In the genomic region with DNA sequence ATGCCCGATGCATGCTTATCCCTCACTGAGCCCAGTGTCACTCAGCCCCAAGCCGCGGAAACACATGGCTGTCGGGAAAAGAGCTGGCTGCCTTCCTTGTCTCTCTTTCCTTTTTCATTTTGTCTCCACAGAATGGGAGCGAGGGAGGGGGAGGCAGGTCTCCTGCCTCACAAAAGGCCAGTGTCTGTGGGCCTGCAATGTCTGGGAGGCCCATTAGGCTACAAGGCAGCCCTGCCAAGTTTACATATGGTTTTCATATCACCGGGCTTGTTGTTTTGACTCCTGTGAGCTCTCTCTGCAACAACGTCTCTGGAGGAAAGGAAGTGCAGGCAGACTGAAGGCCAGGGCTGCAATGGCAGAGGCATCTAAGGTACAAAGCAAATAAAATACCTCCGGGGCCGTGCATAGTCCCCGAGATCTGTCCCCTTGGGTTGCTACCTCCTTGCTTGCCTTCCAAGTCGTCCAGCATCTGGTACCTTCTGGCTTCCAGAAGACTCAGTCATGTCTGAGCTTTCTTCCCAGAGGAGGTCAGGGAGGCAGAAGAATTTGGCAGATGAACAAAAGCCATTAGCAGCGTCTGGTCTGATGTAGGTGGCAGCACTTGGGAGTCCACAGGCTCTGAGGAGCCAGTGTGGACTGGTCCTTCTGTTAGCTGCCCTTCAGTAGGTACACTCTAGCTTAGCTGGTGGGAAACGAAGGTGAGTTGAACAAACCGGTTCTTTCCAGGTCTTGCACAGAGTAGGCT, we compare ENCODE assay signal across 10 mouse cellular contexts. TPM values are rescaled to one million over a fixed set of nuclear protein-coding genes. Genes with fewer than 3 reads are reported as not detected.
DNase-seq lines count a peak whose midpoint lies in the region; ATAC-seq and TF ChIP-seq lines count a peak whose summit lies in the region.
"Had no signal": no experiment of that assay in that cellular context is flagged by ENCODE, and none has a peak within 500 bp of the region (broad histone marks: within the 10 kb centered on the region; RNA-seq: fewer than 3 reads in every experiment).

No protein-coding gene starts in this region.

- H3K27me3 ChIP-seq in embryonic facial prominence, embryonic 12.5 days: no peaks in the 10 kb centered on the region
- no peaks in the 10 kb centered on the region for H3K27me3 ChIP-seq in heart, embryonic 15.5 days
- H3K27me3 ChIP-seq: CH12.LX had no signal

- peaks cover 65% of the 10 kb centered on the region for H3K4me1 ChIP-seq in embryonic facial prominence, embryonic 12.5 days
- peaks cover 41% of the 10 kb centered on the region for H3K4me1 ChIP-seq in heart, embryonic 15.5 days (replicated peaks)

- ATAC-seq in embryonic facial prominence, embryonic 12.5 days (ENCODE audit: insufficient number of reproducible peaks, insufficient read depth, low FRiP score, low TSS enrichment): peak; percentile 64; the same call in 1 of the 2 replicates
- ATAC-seq in heart, embryonic 15.5 days (replicated peaks; ENCODE audit: insufficient number of reproducible peaks, insufficient read depth, low FRiP score, low read depth): peak; percentile 44

- 21% methylated on average over 14 of the region's 14 CpGs for WGBS in embryonic facial prominence, embryonic 12.5 days
- WGBS in heart, embryonic 15.5 days: 43% methylated on average over 14 of the region's 14 CpGs

- H3K4me2 ChIP-seq in embryonic facial prominence, embryonic 12.5 days (replicated peaks): peak overlapping the region; percentile 12; the same call in 1 of the 2 replicates
- H3K4me2 ChIP-seq in heart, embryonic 15.5 days: no peak overlapping the region; the same call in 1 of the 2 replicates

- no peak overlapping the region for H3K4me3 ChIP-seq in layer of hippocampus, adult 2 months
- no peak overlapping the region for H3K4me3 ChIP-seq in embryonic facial prominence, embryonic 12.5 days
- no peak overlapping the region for H3K4me3 ChIP-seq in heart, embryonic 15.5 days

- TF ChIP-seq CTCF in layer of hippocampus, adult 2 months (conservative IDR thresholded peaks at IDR 0.05): no peak

- peak; percentile 25 for DNase-seq in layer of hippocampus, adult 11-12 months (ENCODE audit: low spot score)
- no peak for DNase-seq in layer of hippocampus, adult 2 months (ENCODE audit: low spot score in 2 of 2)
- peak; percentile 38 for DNase-seq in kidney, postnatal 10 days
- DNase-seq in testis, postnatal 14 days (ENCODE audit: low spot score): no peak
- no peak for DNase-seq in frontal cortex, postnatal 25 days (ENCODE audit: low spot score in 2 of 2)
- DNase-seq in left cerebral cortex, adult 9 months (ENCODE audit: low spot score in 2 of 2): no peak

- no peak overlapping the region for H3K9ac ChIP-seq in embryonic facial prominence, embryonic 12.5 days
- H3K9ac ChIP-seq in heart, embryonic 15.5 days: no peak overlapping the region

- no peaks in the 10 kb centered on the region for H3K36me3 ChIP-seq in embryonic facial prominence, embryonic 12.5 days
- no peaks in the 10 kb centered on the region for H3K36me3 ChIP-seq in heart, embryonic 15.5 days

- H3K9me3 ChIP-seq in embryonic facial prominence, embryonic 12.5 days: no peaks in the 10 kb centered on the region
- no peaks in the 10 kb centered on the region for H3K9me3 ChIP-seq in heart, embryonic 15.5 days (replicated peaks)

- no peak overlapping the region for H3K27ac ChIP-seq in layer of hippocampus, adult 2 months
- H3K27ac ChIP-seq in embryonic facial prominence, embryonic 12.5 days: peak overlapping the region; percentile 89
- H3K27ac ChIP-seq in heart, embryonic 15.5 days: peak overlapping the region; percentile 79
- H3K27ac ChIP-seq: macrophage had no signal

RNA-seq across cellular contexts. Expression of a gene that starts 19.4 kb away (rescaled TPM):
- total RNA-seq in layer of hippocampus, adult 2 months (2021): 10 to 100 TPM; 65.6 to 75.4 TPM
- polyA plus RNA-seq in embryonic facial prominence, embryonic 12.5 days (2016; fragmentation: Nextera tagmentation; extraction: Ambion mirVana): 134 and 140 TPM in 2 replicates
- polyA plus RNA-seq in heart, embryonic 15.5 days (2015; fragmentation: Nextera tagmentation; extraction: Ambion mirVana): 90.2 and 101 TPM in 2 replicates
- polyA plus RNA-seq: macrophage had no signal

Comparison
In these comparisons a context has a peak if more than half of its experiments do, and no peak if none do; other contexts are left out.
1. DNase-seq: peak in layer of hippocampus, adult 11-12 months (single experiment) and kidney, postnatal 10 days (single experiment); none in layer of hippocampus, adult 2 months (0 of 2), testis, postnatal 14 days (single experiment), frontal cortex, postnatal 25 days (0 of 2) and left cerebral cortex, adult 9 months (0 of 2).